Mouse (Mus musculus) liver, adult (tissue): Measurements from ENCODE around the gene Tmem63a.
A peak's percentile ranks its signal among the peaks of the same experiment; 100 is the strongest.

Experiments
- GATA4 ChIP-seq: IDR thresholded peaks from 2 replicates; pipeline ENCODE4 v1.6.1; 2014; ENCODE audit warnings: mild to moderate bottlenecking, low read length; ENCODE audit not compliant: insufficient replicate concordance

Gene Tmem63a

GRCm38 (mm10) chr1:180944553-180944952 lies 2.4 kb downstream of the Tmem63a start:
- TF ChIP-seq GATA4 = no peak

DNA sequence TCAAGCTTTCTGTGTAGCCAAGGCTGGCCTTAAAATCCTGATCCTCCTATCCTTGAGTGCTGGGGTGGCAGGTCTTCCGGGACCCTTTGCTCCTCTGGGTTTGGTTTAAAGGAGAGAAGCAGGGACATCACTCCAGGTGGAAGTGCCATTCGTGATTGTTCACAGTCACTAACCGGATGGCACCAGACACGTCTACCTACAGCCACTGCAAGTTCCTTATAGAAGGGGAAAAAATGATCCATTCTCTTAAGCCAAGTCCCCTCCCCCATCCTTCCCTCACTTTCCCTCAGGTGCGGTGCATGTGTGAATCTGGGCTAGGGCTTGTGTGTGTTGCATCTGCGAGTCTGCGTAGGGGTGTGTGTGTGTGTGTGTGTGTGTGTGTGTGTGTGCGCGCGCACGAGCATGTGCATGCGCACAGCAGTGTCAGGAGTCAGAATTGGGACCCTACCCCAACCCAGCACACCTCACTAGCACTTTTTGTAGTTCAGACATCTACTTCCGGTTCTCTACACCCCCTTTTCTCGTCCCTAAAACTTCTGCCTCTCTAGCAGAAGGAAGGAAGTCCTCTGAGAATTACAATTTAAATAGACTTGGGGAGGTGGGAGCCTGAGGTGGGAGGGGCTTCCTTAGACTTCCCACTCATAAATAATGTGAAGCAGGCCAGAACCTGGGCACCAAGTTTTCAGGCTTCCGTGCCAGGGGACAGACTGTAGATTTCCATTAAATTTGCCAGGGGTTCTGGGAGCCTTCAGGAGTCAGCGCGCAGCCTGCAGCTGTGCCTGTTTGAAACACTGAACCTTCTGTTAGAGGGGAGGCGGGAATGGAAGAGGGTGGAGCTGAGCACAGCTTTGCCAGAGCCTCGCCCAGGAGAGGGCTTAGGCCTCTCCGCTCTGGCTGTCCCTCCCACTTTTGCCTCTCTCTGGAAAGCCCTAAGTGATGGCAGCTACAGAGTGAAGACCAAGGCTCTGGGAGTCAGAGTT lies 3.1 kb downstream of the Tmem63a start:
- TF ChIP-seq GATA4 = no peak

- no peak for TF ChIP-seq GATA4
These were observed 4.3 kb downstream of the Tmem63a start for GRCm38 (mm10) chr1:180946448-180946847.

GRCm38 (mm10) chr1:180952085-180952746 lies 10.1 kb downstream of the Tmem63a start:
- peak; percentile 59; the same call in 1 of the 2 replicates for TF ChIP-seq GATA4

- TF ChIP-seq GATA4 = no peak
These were observed 10.7 kb downstream of the Tmem63a start for GRCm38 (mm10) chr1:180952808-180953207.

DNA sequence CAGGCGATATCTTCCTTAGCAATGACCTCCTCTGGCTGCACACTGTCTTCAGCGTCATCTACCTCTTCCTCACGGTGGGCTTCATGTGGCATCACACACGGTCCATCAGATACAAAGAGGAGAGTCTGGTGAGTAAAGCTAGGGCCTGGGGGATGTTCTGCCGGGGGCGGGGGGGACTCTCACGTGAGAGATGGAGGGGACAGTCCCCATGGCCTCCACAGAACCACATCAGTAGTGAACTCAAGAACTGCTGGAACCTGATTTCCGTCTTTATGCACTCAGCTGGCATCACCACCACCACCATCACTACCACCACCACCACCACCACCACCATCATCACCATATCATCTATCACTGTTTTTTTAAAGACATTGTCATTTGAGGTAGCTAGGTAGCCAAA lies 14.3 kb downstream of the Tmem63a start:
- no peak for TF ChIP-seq GATA4

GRCm38 (mm10) chr1:180956973-180957381 lies 14.8 kb downstream of the Tmem63a start:
- no peak; the same call in 1 of the 2 replicates for TF ChIP-seq GATA4

- TF ChIP-seq GATA4 = no peak
These were observed 15.8 kb downstream of the Tmem63a start for GRCm38 (mm10) chr1:180957989-180958388.

DNA sequence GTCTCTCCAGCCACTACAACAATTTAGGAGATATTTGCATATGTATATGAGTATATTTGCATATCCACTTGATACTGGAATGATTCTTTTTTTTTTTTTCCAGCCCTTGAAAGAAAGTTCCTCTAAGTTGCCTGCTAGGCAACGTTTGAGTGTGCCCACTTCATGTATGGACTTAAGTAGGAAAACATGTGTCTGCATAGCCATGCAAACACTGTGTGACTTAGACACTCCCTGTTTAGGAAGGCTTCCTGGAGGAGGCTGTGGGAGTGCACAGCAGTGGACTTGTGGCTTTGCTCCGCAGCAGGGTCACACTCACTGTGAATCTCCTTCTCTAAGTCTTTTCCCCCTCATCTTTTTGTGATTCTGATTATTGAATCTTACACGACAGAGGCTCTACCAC lies 16.7 kb downstream of the Tmem63a start:
- no peak for TF ChIP-seq GATA4

DNA sequence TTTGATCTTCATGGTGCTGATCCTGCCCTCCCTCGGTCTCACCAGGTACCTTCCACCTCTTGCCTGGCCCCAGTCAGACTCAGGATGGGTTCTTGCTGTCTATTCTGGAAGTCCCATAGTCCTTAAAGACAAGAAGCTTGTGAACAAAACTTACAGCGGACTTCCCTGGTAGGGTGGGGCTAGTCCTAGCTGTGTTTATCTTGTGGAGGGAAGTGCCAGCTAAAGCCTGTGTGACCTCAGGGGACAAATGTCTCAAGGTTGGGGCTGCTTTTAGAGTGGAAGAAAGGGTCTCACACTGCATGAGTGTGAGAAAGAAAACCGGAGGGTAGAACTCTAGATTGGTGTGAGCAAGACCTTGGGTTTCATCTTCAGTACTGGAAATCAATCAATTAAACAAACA lies 23.6 kb downstream of the Tmem63a start:
- TF ChIP-seq GATA4 = no peak

DNA sequence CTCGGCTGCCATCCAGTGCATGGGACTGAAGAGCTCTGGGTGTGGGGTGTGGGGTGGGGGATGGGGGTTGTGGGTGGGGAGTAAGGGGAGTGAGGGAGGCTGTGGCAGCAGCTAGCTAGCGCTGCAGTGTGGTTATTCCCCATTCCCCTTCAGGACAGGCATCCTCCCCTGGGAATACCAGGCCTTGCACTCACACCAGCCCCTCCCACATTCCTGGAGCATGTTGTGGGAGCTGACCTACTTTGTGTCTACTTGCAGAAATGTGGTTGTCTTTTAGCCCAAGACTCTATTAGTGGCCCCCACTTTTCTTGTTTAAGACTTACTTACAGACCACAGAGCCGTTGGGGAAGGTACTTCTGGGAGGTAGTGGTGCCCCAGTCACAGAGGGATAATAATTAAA lies 24.4 kb downstream of the Tmem63a start:
- TF ChIP-seq GATA4 = no peak

GRCm38 (mm10) chr1:180967261-180967660 lies 25.1 kb downstream of the Tmem63a start:
- TF ChIP-seq GATA4 = no peak

GRCm38 (mm10) chr1:180972941-180973340 lies 30.8 kb downstream of the Tmem63a start:
- no peak for TF ChIP-seq GATA4

DNA sequence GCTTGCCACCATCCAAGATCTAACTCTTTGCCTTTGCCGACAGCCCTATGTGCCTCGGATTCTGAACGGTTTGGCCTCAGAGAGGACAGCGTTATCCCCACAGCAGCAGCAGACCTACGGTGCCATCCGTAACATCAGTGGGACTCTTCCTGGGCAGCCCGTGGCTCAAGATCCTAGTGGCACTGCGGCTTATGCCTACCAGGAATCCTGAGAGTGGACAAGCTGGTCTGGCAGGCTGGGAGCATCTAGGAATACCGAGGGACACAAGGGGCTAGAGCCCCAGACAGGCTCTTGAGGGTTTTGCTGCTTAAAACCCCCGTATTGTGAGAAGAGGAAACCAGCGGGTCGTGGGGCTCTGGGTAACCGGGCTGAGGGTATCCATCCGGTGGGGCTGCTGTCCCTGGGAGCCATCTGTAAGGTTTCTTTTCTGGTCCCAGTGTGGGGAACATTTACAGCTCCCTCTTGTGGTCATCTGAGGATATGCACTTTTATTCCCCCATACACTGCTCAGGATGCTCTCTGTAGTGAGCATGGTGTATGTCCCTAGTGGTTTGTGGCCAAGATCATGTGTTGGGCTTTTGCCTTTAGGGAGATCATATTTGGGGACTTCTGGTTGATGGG lies 32.1 kb downstream of the Tmem63a start:
- TF ChIP-seq GATA4 = no peak

DNA sequence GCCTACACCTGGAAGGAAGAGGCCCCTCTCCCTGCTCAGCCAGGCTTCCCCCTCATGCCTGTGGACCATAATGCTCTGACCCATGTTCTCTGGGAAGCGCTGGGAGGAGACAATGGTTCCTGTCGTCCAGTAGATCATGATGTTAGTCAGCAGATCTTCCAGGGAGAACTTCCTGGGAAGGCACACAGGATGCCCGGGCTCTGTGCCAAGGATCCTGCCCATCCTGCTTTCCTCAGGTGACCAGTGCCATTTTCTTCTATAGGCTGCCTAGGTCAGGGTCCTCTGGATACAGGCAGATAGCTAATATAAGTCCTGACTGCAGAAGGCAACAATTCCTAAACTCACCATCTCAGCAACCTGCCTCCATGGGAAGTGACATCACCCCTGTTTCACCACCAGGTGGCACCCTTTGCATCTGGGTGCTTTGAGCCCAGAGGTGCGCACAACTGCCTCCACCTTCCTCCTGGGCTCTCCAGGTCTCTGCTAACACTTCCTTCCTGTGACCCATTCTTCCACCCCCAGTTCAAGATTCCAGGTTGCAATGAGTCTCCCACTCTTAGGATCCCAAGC lies 34.1 kb downstream of the Tmem63a start:
- no peak for TF ChIP-seq GATA4
